Mouse (Mus musculus) megakaryocyte, embryonic 14.5 days (primary cell): ENCODE measurements around the gene Acsm3. TPM values are rescaled to one million over a fixed set of nuclear protein-coding genes. Genes with fewer than 3 reads are reported as not detected.

Experiments used
- H3K27me3 ChIP-seq: replicated peaks from 2 replicates; pipeline ENCODE3; 2012; ENCODE audit warnings: inconsistent platforms
- H3K36me3 ChIP-seq: replicated peaks from 2 replicates; pipeline ENCODE3; 2012; ENCODE audit warnings: low read length, inconsistent platforms, mixed read lengths
- H3K4me1 ChIP-seq: 2 replicates; pipeline ENCODE4 v1.6.1; 2012; ENCODE audit warnings: inconsistent platforms
- H3K4me3 ChIP-seq: replicated peaks from 2 replicates; pipeline ENCODE3; 2012; ENCODE audit warnings: moderate library complexity, mild to moderate bottlenecking, inconsistent platforms
- H3K9me3 ChIP-seq: 2 replicates; pipeline ENCODE4 v1.6.1; 2012; ENCODE audit warnings: inconsistent platforms
- FLI1 ChIP-seq: IDR thresholded peaks from 2 replicates; pipeline ENCODE4 v1.6.1; 2012; ENCODE audit warnings: low read length, inconsistent platforms, mixed read lengths
- GATA1 ChIP-seq: IDR thresholded peaks from 3 replicates; pipeline ENCODE4 v1.6.1; 2012; ENCODE audit warnings: mixed read lengths, low read length, inconsistent platforms, borderline replicate concordance
- polyA plus RNA-seq: library from polyadenylated mRNA; stranded (reverse); fragments of >175 nt; gene quantifications from 2 replicates; pipeline ENCODE4 v1.2.3, GENCODE M21; 2012; ENCODE audit warnings: low replicate concordance; ENCODE audit not compliant: insufficient read depth

The Acsm3 gene
- polyA plus RNA-seq, 1 experiment, result not detected

GRCm38 (mm10) chr7:119748761-119749160 is 12.0 kb upstream of the Acsm3 start:
- no peak for TF ChIP-seq GATA1
- no peak for TF ChIP-seq FLI1
- H3K4me3 ChIP-seq, result no peak overlapping the region
- peaks cover 6% of the 10 kb centered on the region for H3K4me1 ChIP-seq
- H3K36me3 ChIP-seq, result no peaks in the 10 kb centered on the region
- peaks cover 9% of the 10 kb centered on the region for H3K9me3 ChIP-seq
- peaks cover 5% of the 10 kb centered on the region for H3K27me3 ChIP-seq

- H3K4me1 ChIP-seq, result no peaks in the 10 kb centered on the region
- TF ChIP-seq FLI1 (no peak), GATA1 (no peak)
- no peaks in the 10 kb centered on the region for H3K36me3 ChIP-seq
- H3K27me3 ChIP-seq, result no peaks in the 10 kb centered on the region
- H3K4me3 ChIP-seq, result no peak overlapping the region
- 0 out of 2 replicates have a peak, but pooled peaks cover 3% of the 10 kb centered on the region for H3K9me3 ChIP-seq
Measured at GRCm38 (mm10) chr7:119749942-119750341, 10.8 kb upstream of the Acsm3 start.

DNA sequence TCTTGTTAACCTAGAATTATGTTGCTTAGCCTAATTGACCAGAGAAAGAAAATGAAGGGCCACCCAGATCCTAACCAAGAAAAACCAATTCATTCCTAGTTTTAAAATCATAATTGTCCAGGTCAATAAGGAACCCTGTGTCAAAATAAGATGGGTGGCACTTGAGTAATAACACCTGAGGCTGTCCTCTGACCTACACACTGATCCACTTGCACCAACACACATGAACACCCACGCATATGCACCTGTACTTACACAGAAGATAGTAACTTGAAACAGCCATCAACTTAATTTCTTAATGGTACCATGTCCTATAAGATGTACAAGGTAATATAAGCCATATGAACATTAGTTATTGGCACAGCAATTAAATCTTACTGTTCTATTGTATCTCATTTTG is 7.0 kb upstream of the Acsm3 start:
- TF ChIP-seq GATA1, result no peak
- TF ChIP-seq FLI1, result no peak
- no peak overlapping the region for H3K4me3 ChIP-seq
- H3K4me1 ChIP-seq, result no peaks in the 10 kb centered on the region
- H3K9me3 ChIP-seq, result no peaks in the 10 kb centered on the region
- no peaks in the 10 kb centered on the region for H3K36me3 ChIP-seq
- H3K27me3 ChIP-seq, result no peaks in the 10 kb centered on the region

- no peaks in the 10 kb centered on the region for H3K9me3 ChIP-seq
- TF ChIP-seq GATA1, result no peak
- TF ChIP-seq FLI1, result no peak
- H3K4me1 ChIP-seq, result no peaks in the 10 kb centered on the region
- H3K36me3 ChIP-seq, result no peaks in the 10 kb centered on the region
- peaks cover 3% of the 10 kb centered on the region for H3K27me3 ChIP-seq
- H3K4me3 ChIP-seq, result no peak overlapping the region
Measured at GRCm38 (mm10) chr7:119762166-119762697, 1.5 kb downstream of the Acsm3 start.

GRCm38 (mm10) chr7:119764377-119764776 is 3.7 kb downstream of the Acsm3 start:
- H3K36me3 ChIP-seq, result no peaks in the 10 kb centered on the region
- no peak overlapping the region for H3K4me3 ChIP-seq
- peaks cover 3% of the 10 kb centered on the region for H3K27me3 ChIP-seq
- no peaks in the 10 kb centered on the region for H3K4me1 ChIP-seq
- TF ChIP-seq GATA1, result no peak
- TF ChIP-seq FLI1, result no peak
- H3K9me3 ChIP-seq, result no peaks in the 10 kb centered on the region

DNA sequence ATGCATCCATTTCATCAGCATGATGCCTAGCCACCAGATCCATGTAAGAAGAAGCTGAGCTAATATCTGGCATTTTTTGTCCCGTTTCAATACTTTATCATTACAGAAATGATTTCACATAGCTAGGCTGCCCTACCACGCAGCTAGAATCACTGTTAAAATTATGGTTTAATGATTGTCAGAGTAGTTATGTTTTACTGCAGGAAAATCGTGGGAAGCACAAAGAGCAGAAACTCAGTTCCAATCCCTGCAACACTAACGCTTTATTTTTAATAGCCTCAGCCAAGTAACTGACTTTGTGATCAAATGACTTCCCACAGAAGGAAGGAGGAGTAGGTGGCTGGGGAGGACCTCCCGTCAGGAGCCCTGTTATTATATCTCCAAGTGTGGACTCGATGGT is 6.3 kb downstream of the Acsm3 start:
- Histone ChIP-seq H3K27me3 (no peaks in the 10 kb centered on the region), H3K4me3 (no peak overlapping the region), H3K4me1 (no peaks in the 10 kb centered on the region), H3K9me3 (no peaks in the 10 kb centered on the region), H3K36me3 (no peaks in the 10 kb centered on the region)
- TF ChIP-seq FLI1 (no peak), GATA1 (no peak)

DNA sequence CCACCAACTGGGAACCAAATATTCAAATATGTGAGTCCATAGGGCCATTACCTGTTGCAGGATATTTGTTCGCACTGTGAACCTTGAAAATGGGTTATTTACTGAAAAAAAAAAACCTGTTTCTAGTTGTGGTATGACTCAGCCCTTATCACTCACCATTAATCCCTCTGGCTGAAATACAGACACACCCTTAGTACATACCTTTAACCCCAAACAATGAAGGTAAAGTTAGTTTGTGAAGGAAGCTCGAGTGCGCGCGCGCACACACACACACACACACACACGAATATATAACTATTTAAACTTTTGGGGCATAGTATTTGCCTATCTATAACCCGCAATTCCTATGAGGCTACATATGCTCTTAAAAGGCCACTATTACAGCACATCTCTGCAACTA is 9.2 kb downstream of the Acsm3 start:
- Histone ChIP-seq H3K4me3 (no peak overlapping the region), H3K27me3 (no peaks in the 10 kb centered on the region), H3K36me3 (no peaks in the 10 kb centered on the region), H3K9me3 (no peaks in the 10 kb centered on the region), H3K4me1 (no peaks in the 10 kb centered on the region)
- TF ChIP-seq GATA1, result no peak
- TF ChIP-seq FLI1, result no peak

GRCm38 (mm10) chr7:119783453-119783852 is 22.7 kb downstream of the Acsm3 start:
- no peaks in the 10 kb centered on the region for H3K27me3 ChIP-seq
- H3K9me3 ChIP-seq, result no peaks in the 10 kb centered on the region
- peaks cover 37% of the 10 kb centered on the region for H3K36me3 ChIP-seq
- TF ChIP-seq FLI1 (no peak), GATA1 (no peak)
- H3K4me1 ChIP-seq, result no peaks in the 10 kb centered on the region
- H3K4me3 ChIP-seq, result no peak overlapping the region

DNA sequence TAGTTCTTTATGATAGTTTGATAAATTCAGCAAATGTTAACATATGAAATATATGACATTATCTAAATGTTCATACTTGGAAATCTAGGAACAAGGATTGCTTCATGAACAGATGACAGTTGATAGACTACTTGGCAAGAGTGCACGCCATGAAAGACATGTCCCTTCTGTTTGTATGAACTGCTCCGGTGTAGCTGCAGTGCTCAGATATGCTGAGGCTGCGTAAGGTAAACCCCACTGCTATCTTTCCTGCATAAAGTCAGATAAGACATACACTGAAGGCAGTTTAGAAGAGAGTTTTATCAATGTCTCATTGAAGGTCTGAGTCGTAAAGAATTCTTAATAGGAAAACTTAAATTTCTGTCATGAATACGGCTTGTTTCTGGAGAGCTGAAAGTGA is 24.2 kb downstream of the Acsm3 start:
- H3K36me3 ChIP-seq, result peaks cover 50% of the 10 kb centered on the region
- H3K27me3 ChIP-seq, result no peaks in the 10 kb centered on the region
- no peak for TF ChIP-seq GATA1
- TF ChIP-seq FLI1, result no peak
- no peaks in the 10 kb centered on the region for H3K4me1 ChIP-seq
- no peak overlapping the region for H3K4me3 ChIP-seq
- no peaks in the 10 kb centered on the region for H3K9me3 ChIP-seq

DNA sequence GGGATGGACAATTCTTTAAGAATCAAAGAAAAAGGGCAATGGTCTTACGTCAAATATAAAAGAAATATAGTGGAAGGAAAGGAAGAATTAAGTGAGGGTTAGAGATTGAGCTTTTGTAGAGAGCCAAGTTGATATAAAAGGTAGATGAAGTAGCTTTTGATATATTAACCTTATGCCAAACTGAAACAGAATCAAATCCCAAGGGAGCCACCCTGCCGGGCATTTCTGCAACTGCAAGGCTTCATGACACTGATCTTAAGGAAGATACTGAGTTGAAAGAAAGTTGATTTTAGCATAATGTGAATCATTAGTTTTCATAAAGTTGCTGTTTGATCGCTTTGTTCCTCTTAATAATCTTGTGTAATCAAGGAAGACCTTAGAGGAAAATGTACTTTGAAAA is 28.3 kb downstream of the Acsm3 start:
- Histone ChIP-seq H3K4me3 (no peak overlapping the region), H3K9me3 (no peaks in the 10 kb centered on the region), H3K36me3 (peaks cover 42% of the 10 kb centered on the region), H3K27me3 (no peaks in the 10 kb centered on the region), H3K4me1 (peaks cover 9% of the 10 kb centered on the region)
- TF ChIP-seq GATA1 (no peak), FLI1 (no peak)
